Mouse (Mus musculus): ENCODE measurements around the gene Gmfb. TPM values are rescaled to one million over a fixed set of nuclear protein-coding genes. Genes with fewer than 3 reads are reported as not detected.

Gene Gmfb
- polyA plus RNA-seq, 1 experiment = 17.2 TPM

DNA sequence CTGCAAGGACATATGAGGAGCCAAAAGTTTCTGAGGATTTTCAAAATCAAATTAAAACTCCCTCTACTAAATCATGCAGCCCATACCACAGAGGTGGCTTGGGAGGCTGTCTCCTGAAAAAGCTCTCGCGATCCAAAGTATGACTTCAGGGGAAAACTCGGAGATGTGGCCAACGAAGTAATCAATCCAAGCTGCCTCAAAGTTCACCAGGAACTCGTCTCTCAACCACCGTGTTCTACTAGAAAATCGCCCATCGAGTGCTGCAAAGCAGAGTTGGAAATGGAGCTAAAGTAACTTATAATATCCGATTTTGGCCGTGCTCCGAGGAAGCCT is 34.6 kb downstream of the Gmfb start:
- peak overlapping the region; percentile 59 for H3K4me3 ChIP-seq
- TF ChIP-seq TCF12 (IDR thresholded peaks at IDR 0.05; ENCODE audit: insufficient read depth, poor library complexity, severe bottlenecking) = no peak
- TF ChIP-seq TCF3 (IDR thresholded peaks at IDR 0.05; ENCODE audit: insufficient read length, low read depth) = no peak
- no peak for TF ChIP-seq USF1 (IDR thresholded peaks at IDR 0.05; ENCODE audit: low read depth)
- TF ChIP-seq SRF (IDR thresholded peaks at IDR 0.05; ENCODE audit: control insufficient read depth, insufficient read length, low read depth) = no peak
- no peak for TF ChIP-seq POLR2AphosphoS2 (IDR thresholded peaks at IDR 0.05; ENCODE audit: insufficient read length, low read depth)
- no peak for TF ChIP-seq E2F4 (IDR thresholded peaks at IDR 0.05; ENCODE audit: insufficient read depth)
- TF ChIP-seq MYOG (IDR thresholded peaks at IDR 0.05; ENCODE audit: control insufficient read depth in 1 of 3, insufficient read depth in 1 of 3, insufficient read length in 2 of 3, low read depth in 2 of 3) = no peak
- TF ChIP-seq POLR2A (IDR thresholded peaks at IDR 0.05; ENCODE audit: insufficient read length, low read depth) = no peak
- TF ChIP-seq CEBPB (IDR thresholded peaks at IDR 0.05; ENCODE audit: insufficient read depth, poor library complexity, severe bottlenecking) = no peak
- no peak for TF ChIP-seq REST (IDR thresholded peaks at IDR 0.05; ENCODE audit: insufficient read depth, insufficient read length)
- TF ChIP-seq MYOD1 (IDR thresholded peaks at IDR 0.05; ENCODE audit: control insufficient read depth in 1 of 3, insufficient read length in 2 of 3, low read depth in 2 of 3) = no peak
- TF ChIP-seq MAX (IDR thresholded peaks at IDR 0.05; ENCODE audit: low read depth) = no peak
- peak overlapping the region; percentile 65 for H3ac ChIP-seq (ENCODE audit: control insufficient read depth, insufficient read length)

DNA sequence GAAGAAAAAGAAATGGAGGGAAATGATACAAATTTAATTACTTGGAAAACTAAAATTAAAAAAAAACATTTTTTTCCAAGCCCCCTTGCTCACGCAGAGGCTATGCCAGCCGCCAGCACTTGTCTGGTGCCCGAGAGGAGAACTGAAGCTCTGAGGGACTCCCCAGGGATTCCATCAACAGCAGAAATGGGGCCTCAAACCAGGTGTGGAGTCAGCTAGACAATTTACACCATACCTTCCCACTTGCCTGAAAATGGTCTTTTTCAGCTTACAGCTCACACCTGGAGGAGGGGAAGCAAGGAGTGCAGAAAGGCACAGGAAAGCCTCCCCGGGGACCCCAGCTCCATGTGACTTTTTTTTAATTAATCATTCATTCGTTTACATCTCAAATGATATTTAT is 36.8 kb downstream of the Gmfb start:
- H3K27me3 ChIP-seq (ENCODE audit: control insufficient read depth, insufficient read depth, insufficient read length) = no peaks in the 10 kb centered on the region
- no peak overlapping the region for H3K4me3 ChIP-seq
- no peak for TF ChIP-seq MAX (IDR thresholded peaks at IDR 0.05; ENCODE audit: low read depth)
- peaks cover 75% of the 10 kb centered on the region for H3K79me2 ChIP-seq (ENCODE audit: control insufficient read depth, insufficient read depth)
- no peak overlapping the region for H3ac ChIP-seq (ENCODE audit: control insufficient read depth, insufficient read length)
- peaks cover 23% of the 10 kb centered on the region for H3K36me3 ChIP-seq (ENCODE audit: control insufficient read depth, insufficient read depth)
- no peak overlapping the region for H3K4me2 ChIP-seq (ENCODE audit: low read depth)

More for the DNA sequence above, 34.6 kb downstream of the Gmfb start:
- peaks cover 15% of the 10 kb centered on the region for H3K36me3 ChIP-seq (ENCODE audit: control insufficient read depth, insufficient read depth)
- no peaks in the 10 kb centered on the region for H3K27me3 ChIP-seq (ENCODE audit: control insufficient read depth, insufficient read depth, insufficient read length)
- peak overlapping the region; percentile 76 for H3K4me2 ChIP-seq (ENCODE audit: low read depth)
- peaks cover 53% of the 10 kb centered on the region for H3K79me2 ChIP-seq (ENCODE audit: control insufficient read depth, insufficient read depth)

GRCm38 (mm10) chr14:46783327-46783926 is 38.6 kb downstream of the Gmfb start:
- H3K79me2 ChIP-seq (ENCODE audit: control insufficient read depth, insufficient read depth) = peaks cover 85% of the 10 kb centered on the region
- peaks cover 41% of the 10 kb centered on the region for H3K36me3 ChIP-seq (ENCODE audit: control insufficient read depth, insufficient read depth)
- no peaks in the 10 kb centered on the region for H3K27me3 ChIP-seq (ENCODE audit: control insufficient read depth, insufficient read depth, insufficient read length)
- no peak overlapping the region for H3K4me3 ChIP-seq
- no peak for TF ChIP-seq POLR2A (IDR thresholded peaks at IDR 0.05; ENCODE audit: insufficient read length, low read depth)
- TF ChIP-seq SRF (IDR thresholded peaks at IDR 0.05; ENCODE audit: control insufficient read depth, insufficient read length, low read depth) = no peak
- no peak for TF ChIP-seq POLR2AphosphoS2 (IDR thresholded peaks at IDR 0.05; ENCODE audit: insufficient read length, low read depth)
- no peak for TF ChIP-seq MYOG (IDR thresholded peaks at IDR 0.05; ENCODE audit: control insufficient read depth in 1 of 3, insufficient read depth in 1 of 3, insufficient read length in 2 of 3, low read depth in 2 of 3)
- no peak for TF ChIP-seq TCF3 (IDR thresholded peaks at IDR 0.05; ENCODE audit: insufficient read length, low read depth)
- TF ChIP-seq CEBPB (IDR thresholded peaks at IDR 0.05; ENCODE audit: insufficient read depth, poor library complexity, severe bottlenecking) = no peak
- TF ChIP-seq REST (IDR thresholded peaks at IDR 0.05; ENCODE audit: insufficient read depth, insufficient read length) = no peak
- no peak overlapping the region for H3ac ChIP-seq (ENCODE audit: control insufficient read depth, insufficient read length)
- no peak overlapping the region for H3K4me2 ChIP-seq (ENCODE audit: low read depth)

- Histone ChIP-seq H3K4me3 (no peak overlapping the region), H3ac (ENCODE audit: control insufficient read depth, insufficient read length) (no peak overlapping the region), H3K79me2 (ENCODE audit: control insufficient read depth, insufficient read depth) (peaks cover 81% of the 10 kb centered on the region), H3K4me2 (ENCODE audit: low read depth) (peak overlapping the region; percentile 12), H3K27me3 (ENCODE audit: control insufficient read depth, insufficient read depth, insufficient read length) (no peaks in the 10 kb centered on the region), H3K36me3 (ENCODE audit: control insufficient read depth, insufficient read depth) (peaks cover 50% of the 10 kb centered on the region)
- TF ChIP-seq TCF12 (IDR thresholded peaks at IDR 0.05; ENCODE audit: insufficient read depth, poor library complexity, severe bottlenecking) (peak; percentile 13), MYOG (IDR thresholded peaks at IDR 0.05; ENCODE audit: control insufficient read depth in 1 of 3, insufficient read depth in 1 of 3, insufficient read length in 2 of 3, low read depth in 2 of 3) (peak in 1 of 3 experiments; percentile 41), E2F4 (IDR thresholded peaks at IDR 0.05; ENCODE audit: insufficient read depth) (no peak)
These were observed 39.7 kb downstream of the Gmfb start for GRCm38 (mm10) chr14:46782187-46782828.

DNA sequence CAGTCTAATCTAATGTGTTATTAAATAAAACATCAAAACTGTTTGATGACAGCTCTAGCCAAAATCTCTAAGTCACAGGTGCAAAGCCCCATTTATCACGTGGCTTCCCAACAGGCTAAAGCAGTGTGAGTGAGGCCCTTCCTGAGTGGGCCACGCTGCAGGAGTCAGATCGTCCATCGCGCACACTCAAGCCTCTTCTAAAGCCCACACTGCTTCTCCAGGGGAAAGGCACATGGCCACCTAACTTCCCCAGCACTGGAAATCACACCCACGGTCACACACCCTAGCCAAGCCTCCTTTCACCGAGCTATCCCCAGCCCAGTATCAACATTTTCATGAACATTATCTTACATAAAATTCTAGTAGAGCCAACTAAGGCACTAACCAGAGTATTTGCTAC is 41.0 kb downstream of the Gmfb start:
- Histone ChIP-seq H3K27me3 (ENCODE audit: control insufficient read depth, insufficient read depth, insufficient read length) (no peaks in the 10 kb centered on the region), H3K4me3 (no peak overlapping the region), H3K36me3 (ENCODE audit: control insufficient read depth, insufficient read depth) (peaks cover 56% of the 10 kb centered on the region), H3ac (ENCODE audit: control insufficient read depth, insufficient read length) (no peak overlapping the region), H3K4me2 (ENCODE audit: low read depth) (no peak overlapping the region), H3K79me2 (ENCODE audit: control insufficient read depth, insufficient read depth) (peaks cover 68% of the 10 kb centered on the region)
- TF ChIP-seq POLR2AphosphoS2 (IDR thresholded peaks at IDR 0.05; ENCODE audit: insufficient read length, low read depth) (no peak), CEBPB (IDR thresholded peaks at IDR 0.05; ENCODE audit: insufficient read depth, poor library complexity, severe bottlenecking) (no peak), USF1 (IDR thresholded peaks at IDR 0.05; ENCODE audit: low read depth) (no peak), REST (IDR thresholded peaks at IDR 0.05; ENCODE audit: insufficient read depth, insufficient read length) (no peak), TCF12 (IDR thresholded peaks at IDR 0.05; ENCODE audit: insufficient read depth, poor library complexity, severe bottlenecking) (no peak), MYOD1 (IDR thresholded peaks at IDR 0.05; ENCODE audit: control insufficient read depth in 1 of 3, insufficient read length in 2 of 3, low read depth in 2 of 3) (no peak), E2F4 (IDR thresholded peaks at IDR 0.05; ENCODE audit: insufficient read depth) (no peak), MYOG (IDR thresholded peaks at IDR 0.05; ENCODE audit: control insufficient read depth in 1 of 3, insufficient read depth in 1 of 3, insufficient read length in 2 of 3, low read depth in 2 of 3) (no peak), TCF3 (IDR thresholded peaks at IDR 0.05; ENCODE audit: insufficient read length, low read depth) (no peak), MAX (IDR thresholded peaks at IDR 0.05; ENCODE audit: low read depth) (no peak), POLR2A (IDR thresholded peaks at IDR 0.05; ENCODE audit: insufficient read length, low read depth) (no peak)
